In the genomic region with DNA sequence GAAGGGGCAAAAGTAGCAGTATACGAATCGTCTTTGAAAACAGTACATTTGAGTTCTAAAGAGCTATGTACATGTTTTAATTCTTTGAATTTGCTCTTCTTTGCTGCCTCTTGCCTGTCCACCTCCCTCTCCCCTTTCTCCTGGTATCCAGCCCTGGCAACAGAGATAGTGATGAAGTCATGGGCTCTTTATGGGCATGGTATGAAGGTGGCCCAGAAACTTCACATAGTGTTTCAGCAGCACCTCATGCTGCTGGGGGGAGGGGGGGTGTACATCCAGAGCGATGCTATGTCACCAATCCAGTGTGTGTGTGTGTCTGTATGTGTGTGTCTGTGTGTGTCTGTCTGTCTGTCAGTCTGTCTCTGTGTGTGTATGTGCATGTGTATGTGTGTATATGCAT, we compare ENCODE assay signal across 30 mouse cellular contexts.
DNase-seq lines count a peak whose midpoint lies in the region; ATAC-seq and TF ChIP-seq lines count a peak whose summit lies in the region.
"Had no signal": no experiment of that assay in that cellular context is flagged by ENCODE, and none has a peak within 500 bp of the region (broad histone marks: within the 10 kb centered on the region; RNA-seq: fewer than 3 reads in every experiment).

No protein-coding gene starts in this region.

- no peak overlapping the region for H3K4me2 ChIP-seq in heart, embryonic 15.5 days
- H3K4me2 ChIP-seq in kidney, embryonic 16.5 days (replicated peaks; ENCODE audit: low read depth, low read length): no peak overlapping the region
- H3K4me2 ChIP-seq in intestine, embryonic 16.5 days (ENCODE audit: low read depth, low read length): no peak overlapping the region
- H3K4me2 ChIP-seq: hindbrain, embryonic 15.5 days; limb, embryonic 15.5 days; lung, embryonic 15.5 days; midbrain, embryonic 12.5 days; stomach, embryonic 15.5 days had no signal

- H3K36me3 ChIP-seq in heart, embryonic 15.5 days: no peaks in the 10 kb centered on the region
- no peaks in the 10 kb centered on the region for H3K36me3 ChIP-seq in kidney, embryonic 16.5 days (ENCODE audit: insufficient read depth, low read length)
- no peaks in the 10 kb centered on the region for H3K36me3 ChIP-seq in intestine, embryonic 16.5 days (ENCODE audit: control insufficient read depth, insufficient read depth, low read length)
- H3K36me3 ChIP-seq: hindbrain, embryonic 10.5 days; hindbrain, embryonic 15.5 days; limb, embryonic 15.5 days; lung, embryonic 15.5 days; midbrain, embryonic 12.5 days; stomach, embryonic 15.5 days had no signal

- no peak overlapping the region for H3K9ac ChIP-seq in heart, embryonic 15.5 days
- H3K9ac ChIP-seq in kidney, embryonic 16.5 days (replicated peaks; ENCODE audit: low read length): no peak overlapping the region
- H3K9ac ChIP-seq in intestine, embryonic 16.5 days (ENCODE audit: low read depth, low read length): no peak overlapping the region
- H3K9ac ChIP-seq: forebrain, postnatal 0 days; hindbrain, embryonic 15.5 days; limb, embryonic 15.5 days; liver, embryonic 14.5 days; lung, embryonic 15.5 days; midbrain, embryonic 12.5 days; stomach, embryonic 15.5 days had no signal

- peaks cover 29% of the 10 kb centered on the region for H3K4me1 ChIP-seq in heart, embryonic 15.5 days (replicated peaks)
- 0 out of 2 replicates have a peak, but pooled peaks cover 4% of the 10 kb centered on the region for H3K4me1 ChIP-seq in kidney, embryonic 16.5 days (ENCODE audit: insufficient read depth, low read length)
- peaks cover 14% of the 10 kb centered on the region for H3K4me1 ChIP-seq in intestine, embryonic 16.5 days (ENCODE audit: control insufficient read depth, insufficient read depth, low read length)
- H3K4me1 ChIP-seq: hindbrain, embryonic 10.5 days; hindbrain, embryonic 15.5 days; limb, embryonic 15.5 days; midbrain, embryonic 12.5 days; stomach, embryonic 15.5 days had no signal

- WGBS in heart, embryonic 15.5 days: 81% methylated on average over 3 of the region's 3 CpGs
- 95% methylated on average over 3 of the region's 3 CpGs for WGBS in kidney, embryonic 16.5 days
- WGBS in intestine, embryonic 16.5 days: 85% methylated on average over 3 of the region's 3 CpGs

- intact Hi-C loops in gastrocnemius, adult 2 months (cut with DNase I): no loop called here
- intact Hi-C loops in gastrocnemius, postnatal 36 days (cut with DNase I): no loop called here

- no peaks in the 10 kb centered on the region for H3K9me3 ChIP-seq in heart, embryonic 15.5 days (replicated peaks)
- no peaks in the 10 kb centered on the region for H3K9me3 ChIP-seq in kidney, embryonic 16.5 days (ENCODE audit: low read length)
- H3K9me3 ChIP-seq in intestine, embryonic 16.5 days (ENCODE audit: control insufficient read depth, low read length): no peaks in the 10 kb centered on the region
- H3K9me3 ChIP-seq: hindbrain, embryonic 10.5 days; hindbrain, embryonic 15.5 days; limb, embryonic 15.5 days; lung, embryonic 15.5 days; midbrain, embryonic 12.5 days; stomach, embryonic 15.5 days had no signal

- no peak for DNase-seq in gastrocnemius, adult 2 months
- no peak for DNase-seq in gastrocnemius, postnatal 36 days
- DNase-seq in heart, adult 8-10 months (ENCODE audit: low spot score): no peak
- DNase-seq in kidney, adult 11 months: no peak
- DNase-seq in right cerebral cortex, adult 18-20 months: no peak
- DNase-seq: adrenal gland, adult 2 months; adrenal gland, postnatal 36 days; cerebellum, adult 18-20 months; cerebellum, postnatal 10 days; forebrain, postnatal 0 days; gastrocnemius, postnatal 14 days; kidney, postnatal 36 days; lung, postnatal 36 days; right cerebral cortex, postnatal 14 days; thymus, adult 18-20 months; thymus, postnatal 25 days had no signal

- TF ChIP-seq CTCF in gastrocnemius, adult 2 months (IDR thresholded peaks at IDR 0.05): no peak

- peak overlapping the region; percentile 82 for H3K27ac ChIP-seq in gastrocnemius, adult 2 months
- peak overlapping the region; percentile 35 for H3K27ac ChIP-seq in heart, embryonic 15.5 days
- H3K27ac ChIP-seq in kidney, embryonic 16.5 days (ENCODE audit: low read length): peak overlapping the region; percentile 53
- H3K27ac ChIP-seq in intestine, embryonic 16.5 days (ENCODE audit: low read length): peak overlapping the region; percentile 62; the same call in 1 of the 2 replicates
- H3K27ac ChIP-seq: hindbrain, embryonic 10.5 days; hindbrain, embryonic 15.5 days; limb, embryonic 15.5 days; liver, embryonic 14.5 days; midbrain, embryonic 12.5 days had no signal

- no peaks in the 10 kb centered on the region for H3K27me3 ChIP-seq in heart, embryonic 15.5 days
- no peaks in the 10 kb centered on the region for H3K27me3 ChIP-seq in kidney, embryonic 16.5 days (ENCODE audit: insufficient read depth, low read length)
- no peaks in the 10 kb centered on the region for H3K27me3 ChIP-seq in intestine, embryonic 16.5 days (replicated peaks; ENCODE audit: control insufficient read depth, insufficient read depth, low read length)
- H3K27me3 ChIP-seq: CH12.LX; hindbrain, embryonic 15.5 days; limb, embryonic 15.5 days; lung, embryonic 15.5 days; midbrain, embryonic 12.5 days; stomach, embryonic 15.5 days had no signal

- ATAC-seq in heart, embryonic 15.5 days (replicated peaks; ENCODE audit: insufficient number of reproducible peaks, insufficient read depth, low FRiP score, low read depth): peak; percentile 50; the same call in 1 of the 2 replicates
- no peak for ATAC-seq in kidney, embryonic 16.5 days (ENCODE audit: low FRiP score, low TSS enrichment)
- no peak for ATAC-seq in intestine, embryonic 16.5 days
- ATAC-seq: activated CD4-positive, CD25-positive, alpha-beta regulatory T cell, adult 4 months; forebrain, postnatal 0 days; inflammation-experienced regulatory T-cells, adult 6 months had no signal

- no peak overlapping the region for H3K4me3 ChIP-seq in gastrocnemius, adult 2 months
- H3K4me3 ChIP-seq in heart, embryonic 15.5 days: no peak overlapping the region
- H3K4me3 ChIP-seq in kidney, embryonic 16.5 days (ENCODE audit: low read length): no peak overlapping the region
- H3K4me3 ChIP-seq in intestine, embryonic 16.5 days (ENCODE audit: low read length): no peak overlapping the region
- H3K4me3 ChIP-seq: erythroblast, embryonic 14.5 days; hindbrain, embryonic 10.5 days; hindbrain, embryonic 15.5 days; limb, embryonic 15.5 days; lung, embryonic 15.5 days; midbrain, embryonic 12.5 days; stomach, embryonic 15.5 days had no signal
